Mouse (Mus musculus): ENCODE measurements around the gene Krtap1-4. TPM values are rescaled to one million over a fixed set of nuclear protein-coding genes. Genes with fewer than 3 reads are reported as not detected.

Krtap1-4 gene
- total and polyA plus RNA-seq, 2 experiments, result not detected

DNA sequence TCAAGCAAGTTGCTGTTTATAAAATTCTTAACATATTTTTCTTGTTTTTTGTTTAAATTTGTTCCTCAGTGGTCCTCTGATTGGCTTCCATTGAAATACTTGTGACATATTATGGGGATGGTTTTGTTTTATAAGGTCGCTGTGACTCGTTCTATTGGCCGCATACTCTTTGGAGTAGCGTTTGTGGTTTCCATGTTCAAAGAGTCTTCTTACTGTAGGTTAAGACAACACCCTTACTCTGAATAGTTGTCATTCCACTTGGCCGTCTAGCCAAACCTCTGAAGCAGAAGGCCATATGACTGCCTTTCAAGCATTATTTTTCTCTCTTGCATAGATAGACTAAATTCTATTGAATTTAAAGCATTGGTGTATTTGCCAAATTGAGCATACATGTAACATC lies 2.4 kb downstream of the Krtap1-4 start:
- Histone ChIP-seq H3K4me3 (ENCODE audit: insufficient read depth, low read depth, low read length) (no peak overlapping the region), H3K9ac (ENCODE audit: low read depth, low read length) (no peak overlapping the region), H3K4me1 (ENCODE audit: control insufficient read depth, insufficient read depth, low read length) (no peaks in the 10 kb centered on the region), H3K27me3 (ENCODE audit: control insufficient read depth, insufficient read depth, low read length) (0 out of 2 replicates have a peak, but pooled peaks cover 2% of the 10 kb centered on the region), H3K36me3 (ENCODE audit: control insufficient read depth, insufficient read depth, low read length) (no peaks in the 10 kb centered on the region), H3K79me2 (ENCODE audit: control insufficient read depth, insufficient read depth, low read length) (no peaks in the 10 kb centered on the region), H3K27ac (replicated peaks; ENCODE audit: insufficient read depth, low read depth, low read length) (no peak overlapping the region)
- TF ChIP-seq POLR2A (IDR thresholded peaks at IDR 0.05; ENCODE audit: extremely low read depth, insufficient read depth, low read length), result no peak
- no peak for TF ChIP-seq CTCF (IDR thresholded peaks at IDR 0.05; ENCODE audit: low read depth, low read length)
- no peak for DNase-seq (ENCODE audit: extremely low read depth, low read depth, low spot score)
- 93% methylated on average over 5 of the region's 5 CpGs for WGBS

DNA sequence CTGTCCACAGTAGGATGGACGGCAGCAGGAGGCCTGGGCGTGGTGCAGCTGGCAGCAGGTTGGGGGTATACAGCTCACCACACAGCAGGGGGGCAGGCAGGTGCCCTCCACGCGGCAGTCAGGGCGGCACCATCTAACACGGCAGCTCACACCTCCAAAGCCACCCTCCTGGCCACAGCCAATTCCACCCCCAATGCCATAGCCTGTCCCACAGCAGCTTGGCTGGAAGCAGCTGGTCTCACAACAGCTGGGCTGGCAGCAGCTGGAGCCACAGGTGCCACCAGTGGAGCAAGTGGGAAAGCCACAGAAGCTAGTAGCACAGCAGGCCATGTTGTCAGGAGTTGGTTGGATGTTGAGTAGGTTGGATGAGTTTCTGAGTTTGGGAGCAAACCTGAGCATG lies 2.8 kb downstream of the Krtap1-4 start, which contains the start of gene Krtap1-5:
Gene Krtap1-5, minus strand, starts transcription at position 381 of the 400 bp plus-strand sequence.
- no peak within 1 kb of the TSS for H3K9ac ChIP-seq (ENCODE audit: low read depth, low read length)
- no peak within 1 kb of the TSS for H3K4me3 ChIP-seq (ENCODE audit: insufficient read depth, low read depth, low read length)
- no peaks in the 10 kb centered on the region for H3K79me2 ChIP-seq (ENCODE audit: control insufficient read depth, insufficient read depth, low read length)
- H3K27ac ChIP-seq (replicated peaks; ENCODE audit: insufficient read depth, low read depth, low read length), result no peak within 1 kb of the TSS
- TF ChIP-seq CTCF (IDR thresholded peaks at IDR 0.05; ENCODE audit: low read depth, low read length), result no peak
- no peak for TF ChIP-seq POLR2A (IDR thresholded peaks at IDR 0.05; ENCODE audit: extremely low read depth, insufficient read depth, low read length)
- no peaks in the 10 kb centered on the region for H3K4me1 ChIP-seq (ENCODE audit: control insufficient read depth, insufficient read depth, low read length)
- WGBS, result 90% methylated on average over 6 of the region's 6 CpGs
- H3K36me3 ChIP-seq (ENCODE audit: control insufficient read depth, insufficient read depth, low read length), result no peaks in the 10 kb centered on the region
- DNase-seq (ENCODE audit: extremely low read depth, low read depth, low spot score), result no peak
- H3K27me3 ChIP-seq (ENCODE audit: control insufficient read depth, insufficient read depth, low read length), result 0 out of 2 replicates have a peak, but pooled peaks cover 2% of the 10 kb centered on the region

DNA sequence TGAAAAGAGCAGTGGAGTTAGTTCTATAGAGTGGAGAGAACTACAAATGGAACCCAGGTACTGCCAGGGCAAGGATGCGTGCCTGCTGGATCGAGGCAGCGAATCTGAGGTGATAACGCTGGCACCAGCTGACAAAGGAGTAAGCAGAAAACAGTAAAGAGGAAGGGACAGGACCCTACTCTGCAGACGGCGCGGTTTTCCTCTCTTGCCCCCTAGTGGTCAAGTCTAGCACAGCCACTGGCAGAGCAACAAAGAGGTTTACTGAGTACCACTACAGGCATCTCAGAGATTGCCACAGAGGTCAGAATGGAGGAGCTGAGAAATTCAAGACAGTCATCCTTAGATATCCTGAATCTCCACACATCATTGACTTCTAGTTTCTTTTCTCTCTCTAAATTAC lies 9.3 kb downstream of the Krtap1-4 start:
- H3K79me2 ChIP-seq (ENCODE audit: control insufficient read depth, insufficient read depth, low read length), result no peaks in the 10 kb centered on the region

DNA sequence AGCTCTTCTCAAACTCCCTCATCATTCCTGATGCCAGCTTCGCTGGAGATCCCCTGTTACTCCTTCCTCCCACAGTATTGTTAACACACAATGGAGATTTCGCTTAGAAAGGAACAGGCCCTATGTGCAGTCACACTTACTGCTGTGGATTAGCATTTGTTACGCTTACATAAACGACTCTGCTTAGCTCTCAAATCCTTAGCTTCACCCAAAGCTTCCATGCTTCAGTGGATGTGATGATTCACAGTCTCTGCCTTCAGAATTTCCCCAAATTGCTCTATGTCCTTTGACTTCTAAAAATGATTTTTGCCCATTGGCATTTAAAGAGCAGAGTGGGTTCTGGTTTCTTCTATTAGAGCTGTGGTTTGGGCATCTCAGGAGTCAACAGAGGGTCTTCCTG lies 10.3 kb downstream of the Krtap1-4 start:
- peaks cover 4% of the 10 kb centered on the region; the same call in 1 of the 2 replicates for H3K27me3 ChIP-seq (ENCODE audit: control insufficient read depth, insufficient read depth, low read length)
- H3K79me2 ChIP-seq (ENCODE audit: control insufficient read depth, insufficient read depth, low read length), result no peaks in the 10 kb centered on the region
- H3K36me3 ChIP-seq (ENCODE audit: control insufficient read depth, insufficient read depth, low read length), result no peaks in the 10 kb centered on the region
- no peak for DNase-seq (ENCODE audit: extremely low read depth, low read depth, low spot score)
- no peak overlapping the region for H3K4me3 ChIP-seq (ENCODE audit: insufficient read depth, low read depth, low read length)
- H3K9ac ChIP-seq (ENCODE audit: low read depth, low read length), result no peak overlapping the region
- TF ChIP-seq CTCF (IDR thresholded peaks at IDR 0.05; ENCODE audit: low read depth, low read length), result no peak
- no peak for TF ChIP-seq POLR2A (IDR thresholded peaks at IDR 0.05; ENCODE audit: extremely low read depth, insufficient read depth, low read length)
- no peaks in the 10 kb centered on the region for H3K4me1 ChIP-seq (ENCODE audit: control insufficient read depth, insufficient read depth, low read length)
- WGBS, result 69% methylated on average over 4 of the region's 4 CpGs
- H3K27ac ChIP-seq (replicated peaks; ENCODE audit: insufficient read depth, low read depth, low read length), result no peak overlapping the region

More for the DNA sequence above, 9.3 kb downstream of the Krtap1-4 start:
- peak; percentile 27 for DNase-seq (ENCODE audit: extremely low read depth, low read depth, low spot score)
- 0% methylated on average over 7 of the region's 7 CpGs for WGBS
- Histone ChIP-seq H3K27ac (replicated peaks; ENCODE audit: insufficient read depth, low read depth, low read length) (no peak overlapping the region), H3K27me3 (ENCODE audit: control insufficient read depth, insufficient read depth, low read length) (peaks cover 4% of the 10 kb centered on the region; the same call in 1 of the 2 replicates), H3K36me3 (ENCODE audit: control insufficient read depth, insufficient read depth, low read length) (no peaks in the 10 kb centered on the region), H3K4me3 (ENCODE audit: insufficient read depth, low read depth, low read length) (no peak overlapping the region), H3K4me1 (ENCODE audit: control insufficient read depth, insufficient read depth, low read length) (no peaks in the 10 kb centered on the region), H3K9ac (ENCODE audit: low read depth, low read length) (no peak overlapping the region)
- TF ChIP-seq POLR2A (IDR thresholded peaks at IDR 0.05; ENCODE audit: extremely low read depth, insufficient read depth, low read length) (no peak), CTCF (IDR thresholded peaks at IDR 0.05; ENCODE audit: low read depth, low read length) (peak; percentile 89)

DNA sequence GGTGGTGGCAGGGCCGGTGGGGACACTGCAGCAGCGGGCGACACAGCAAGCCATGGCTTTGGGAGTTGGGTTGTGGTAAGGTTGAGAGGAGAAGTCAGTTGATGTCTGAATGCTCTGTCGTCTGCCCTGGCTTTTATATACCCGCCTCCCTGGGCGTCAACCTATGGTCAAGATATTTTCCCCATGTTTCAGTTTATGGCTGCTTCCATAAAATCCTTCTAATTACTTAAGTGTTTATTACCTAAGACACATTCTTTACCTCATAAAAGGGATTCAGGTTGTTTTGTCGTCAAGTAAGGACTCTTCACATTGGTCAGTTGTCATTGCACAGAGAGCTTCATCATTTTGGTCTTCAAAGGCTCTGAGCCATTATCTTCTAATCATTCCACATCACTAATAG lies 16.9 kb downstream of the Krtap1-4 start, which contains the start of gene Krtap3-1:
Gene Krtap3-1, minus strand, starts transcription at position 101 of the 400 bp plus-strand sequence.
- H3K36me3 ChIP-seq (ENCODE audit: control insufficient read depth, insufficient read depth, low read length), result no peaks in the 10 kb centered on the region
- H3K4me3 ChIP-seq (ENCODE audit: insufficient read depth, low read depth, low read length), result no peak within 1 kb of the TSS
- TF ChIP-seq POLR2A (IDR thresholded peaks at IDR 0.05; ENCODE audit: extremely low read depth, insufficient read depth, low read length) (no peak), CTCF (IDR thresholded peaks at IDR 0.05; ENCODE audit: low read depth, low read length) (no peak)
- no peaks in the 10 kb centered on the region for H3K79me2 ChIP-seq (ENCODE audit: control insufficient read depth, insufficient read depth, low read length)
- H3K4me1 ChIP-seq (ENCODE audit: control insufficient read depth, insufficient read depth, low read length), result no peaks in the 10 kb centered on the region
- no peak within 1 kb of the TSS for H3K9ac ChIP-seq (ENCODE audit: low read depth, low read length)
- H3K27ac ChIP-seq (replicated peaks; ENCODE audit: insufficient read depth, low read depth, low read length), result no peak within 1 kb of the TSS
- no peak for DNase-seq (ENCODE audit: extremely low read depth, low read depth, low spot score)
- peaks cover 4% of the 10 kb centered on the region; the same call in 1 of the 2 replicates for H3K27me3 ChIP-seq (ENCODE audit: control insufficient read depth, insufficient read depth, low read length)
- 97% methylated on average over 7 of the region's 7 CpGs for WGBS

DNA sequence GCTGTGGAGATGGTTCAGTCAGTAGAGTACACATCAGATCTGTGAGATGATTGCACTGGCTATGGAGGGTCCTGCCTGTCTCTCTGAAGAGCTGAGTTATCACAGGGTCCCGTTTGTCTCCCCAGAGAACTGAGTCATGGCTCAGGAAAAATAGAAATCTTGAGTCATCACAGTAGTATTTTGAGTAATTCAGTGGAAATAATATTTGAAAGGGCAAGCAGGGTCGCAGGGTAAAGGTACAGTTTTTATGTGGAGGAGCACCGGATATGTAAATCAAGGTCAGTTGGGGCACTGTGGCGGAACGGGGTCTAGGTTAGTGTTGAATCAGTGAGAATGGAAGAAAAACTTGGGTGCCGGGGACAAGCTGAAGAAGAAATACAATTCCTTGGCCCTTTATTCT lies 20.9 kb downstream of the Krtap1-4 start:
- WGBS, result 80% methylated on average over 6 of the region's 6 CpGs
- H3K9ac ChIP-seq (ENCODE audit: low read depth, low read length), result no peak overlapping the region
- no peak for DNase-seq (ENCODE audit: extremely low read depth, low read depth, low spot score)
- no peaks in the 10 kb centered on the region for H3K79me2 ChIP-seq (ENCODE audit: control insufficient read depth, insufficient read depth, low read length)
- no peak for TF ChIP-seq POLR2A (IDR thresholded peaks at IDR 0.05; ENCODE audit: extremely low read depth, insufficient read depth, low read length)
- no peak for TF ChIP-seq CTCF (IDR thresholded peaks at IDR 0.05; ENCODE audit: low read depth, low read length)
- H3K27ac ChIP-seq (replicated peaks; ENCODE audit: insufficient read depth, low read depth, low read length), result no peak overlapping the region
- no peaks in the 10 kb centered on the region for H3K36me3 ChIP-seq (ENCODE audit: control insufficient read depth, insufficient read depth, low read length)
- peaks cover 6% of the 10 kb centered on the region; the same call in 1 of the 2 replicates for H3K27me3 ChIP-seq (ENCODE audit: control insufficient read depth, insufficient read depth, low read length)
- H3K4me1 ChIP-seq (ENCODE audit: control insufficient read depth, insufficient read depth, low read length), result no peaks in the 10 kb centered on the region
- no peak overlapping the region for H3K4me3 ChIP-seq (ENCODE audit: insufficient read depth, low read depth, low read length)
